Mouse (Mus musculus) liver, embryonic 14.5 days (tissue): ENCODE measurements around the gene Wfdc21.

ENCODE experiments used
- CTCF ChIP-seq: IDR thresholded peaks from 2 replicates; pipeline ENCODE4 v1.5.1; 2016; ENCODE audit warnings: antibody characterized with exemption, low read depth, control low read depth
- EP300 ChIP-seq: IDR thresholded peaks from 2 replicates; pipeline ENCODE4 v1.6.1; 2016; ENCODE audit warnings: antibody characterized with exemption, low read depth

DNA sequence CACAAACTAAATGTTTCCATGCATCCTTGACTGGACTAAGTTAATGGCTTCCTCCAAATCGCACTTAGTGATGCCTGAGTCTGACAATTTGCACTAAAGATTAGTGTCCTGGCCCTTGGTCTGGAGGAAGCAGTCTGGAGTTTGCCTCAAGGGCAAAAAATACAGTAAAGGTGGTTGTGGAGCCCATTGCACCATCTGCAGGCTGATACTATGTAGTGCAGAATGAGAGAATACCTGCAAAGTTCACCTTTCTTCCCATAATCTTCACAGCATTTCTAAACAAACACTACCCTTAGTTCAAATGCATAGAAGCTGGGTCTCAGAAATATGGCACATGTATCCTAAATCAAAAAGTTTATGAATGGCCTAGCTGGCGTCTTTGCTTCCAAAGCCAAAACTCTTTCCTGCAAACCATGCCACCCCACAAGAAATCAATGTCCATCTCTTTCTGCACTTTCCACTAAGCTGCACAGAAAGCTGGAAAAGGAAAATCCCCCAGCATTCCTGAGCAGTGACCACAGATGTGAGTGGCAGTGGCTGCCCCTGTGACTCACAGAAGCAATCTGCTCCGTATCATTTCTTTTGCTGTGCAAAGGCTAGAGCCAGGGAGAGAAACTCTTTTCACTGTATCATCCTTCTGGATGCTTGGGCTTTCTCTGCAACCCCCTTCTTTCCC lies 17.8 kb upstream of the Wfdc21 start:
- TF ChIP-seq EP300 (no peak), CTCF (peak; percentile 33)
